Mouse (Mus musculus) limb, embryonic 14.5 days (tissue): ENCODE measurements around the gene Scn5a. TPM values are rescaled to one million over a fixed set of nuclear protein-coding genes. Genes with fewer than 3 reads are reported as not detected.

Experiments used
- ATAC-seq: fragments of 200-750 bp; cut with Nextera tagmentation; 2 replicates; pipeline ENCODE4 v1.8.0; 2017; ENCODE audit warnings: low read depth, moderate number of reproducible peaks, moderate TSS enrichment; ENCODE audit not compliant: low FRiP score
- DNase-seq: peaks from one replicate; pipeline ENCODE4 v3.0.0-alpha.2; 2015; ENCODE audit warnings: low spot score
- H3K27ac ChIP-seq: fragments of 300-500 bp; sonication (generic); replicated peaks from 2 replicates; pipeline ENCODE4 v1.5.1; 2014; ENCODE audit warnings: low read depth, mild to moderate bottlenecking, low read length, moderate library complexity, mixed read lengths
- H3K27me3 ChIP-seq: fragments of 300-500 bp; sonication (generic); 2 replicates; pipeline ENCODE4 v1.6.1; 2014; ENCODE audit warnings: low read length, mixed read lengths; ENCODE audit not compliant: control insufficient read depth, insufficient read depth
- H3K36me3 ChIP-seq: fragments of 300-500 bp; sonication (generic); 2 replicates; pipeline ENCODE4 v1.6.1; 2014; ENCODE audit warnings: mild to moderate bottlenecking, low read length, moderate library complexity, mixed read lengths; ENCODE audit not compliant: control insufficient read depth, insufficient read depth
- H3K4me1 ChIP-seq: fragments of 300-500 bp; sonication (generic); 2 replicates; pipeline ENCODE4 v1.6.1; 2014; ENCODE audit warnings: antibody characterized with exemption, low read length, mixed read lengths; ENCODE audit not compliant: control insufficient read depth, insufficient read depth
- H3K4me2 ChIP-seq: fragments of 300-500 bp; sonication (generic); replicated peaks from 2 replicates; pipeline ENCODE4 v1.6.1; 2014; ENCODE audit warnings: low read depth, mild to moderate bottlenecking, low read length, moderate library complexity; ENCODE audit not compliant: severe bottlenecking
- H3K4me3 ChIP-seq: fragments of 300-500 bp; sonication (generic); replicated peaks from 2 replicates; pipeline ENCODE4 v1.5.1; 2014; ENCODE audit warnings: low read length
- H3K9ac ChIP-seq: fragments of 300-500 bp; sonication (generic); 2 replicates; pipeline ENCODE4 v1.6.1; 2014; ENCODE audit warnings: mild to moderate bottlenecking, low read depth, low read length, moderate library complexity; ENCODE audit not compliant: severe bottlenecking
- H3K9me3 ChIP-seq: fragments of 300-500 bp; sonication (generic); 2 replicates; pipeline ENCODE4 v1.6.1; 2016; ENCODE audit warnings: low read length; ENCODE audit not compliant: control insufficient read depth
- POLR2A ChIP-seq: fragments of 200-500 bp; IDR thresholded peaks from 2 replicates; pipeline ENCODE4 v1.8.0; 2012; ENCODE audit warnings: inconsistent platforms, mild to moderate bottlenecking, moderate library complexity, borderline replicate concordance; ENCODE audit not compliant: insufficient read depth, insufficient read length; ENCODE audit errors: extremely low read depth
- WGBS: fragments of 180-500 bp; shearing (Covaris S2); extraction: QIAGEN DNeasy Blood & Tissue Kit; methylation state at CpG from one replicate; pipeline ENCODE4 v1.1.7; 2014; 5-methylcytosine and 5-hydroxymethylcytosine counted together
- polyA plus RNA-seq, 2 experiments: library from polyadenylated mRNA; depleted of rRNA in 1 of 2; stranded (reverse) in 1 of 2; unstranded in 1 of 2; fragments of >200 nt; fragmentation: Nextera tagmentation in 1 of 2; extraction: Ambion mirVana in 1 of 2; gene quantifications; 2 replicates each; pipeline versions ENCODE4 v1.2.1 to v1.2.3; 2012 to 2014

Scn5a gene
- polyA plus RNA-seq, 2 experiments = 0.10 to 0.35 TPM

GRCm38 (mm10) chr9:119512993-119513392 is 65.8 kb downstream of the Scn5a start:
- no peak overlapping the region for H3K4me2 ChIP-seq
- ATAC-seq (no peak), DNase-seq (no peak)
- no peaks in the 10 kb centered on the region for H3K27me3 ChIP-seq
- H3K9ac ChIP-seq = no peak overlapping the region
- no peaks in the 10 kb centered on the region; the same call in 1 of the 2 replicates for H3K4me1 ChIP-seq
- no peaks in the 10 kb centered on the region for H3K9me3 ChIP-seq
- H3K4me3 ChIP-seq = no peak overlapping the region
- no peak overlapping the region for H3K27ac ChIP-seq
- WGBS = 83% methylated on average over 9 of the region's 9 CpGs
- no peak for TF ChIP-seq POLR2A
- H3K36me3 ChIP-seq = no peaks in the 10 kb centered on the region

- Histone ChIP-seq H3K4me2 (no peak overlapping the region), H3K9me3 (no peaks in the 10 kb centered on the region), H3K9ac (no peak overlapping the region), H3K27ac (no peak overlapping the region), H3K4me1 (no peaks in the 10 kb centered on the region), H3K36me3 (no peaks in the 10 kb centered on the region), H3K27me3 (no peaks in the 10 kb centered on the region), H3K4me3 (no peak overlapping the region)
- DNase-seq = peak; percentile 58
- 39% methylated on average over 6 of the region's 6 CpGs for WGBS
- no peak for TF ChIP-seq POLR2A
- peak; percentile 75 for ATAC-seq
Observed at GRCm38 (mm10) chr9:119510902-119511301, 67.9 kb downstream of the Scn5a start.

- Histone ChIP-seq H3K9ac (no peak overlapping the region), H3K27ac (no peak overlapping the region), H3K9me3 (no peaks in the 10 kb centered on the region), H3K4me3 (no peak overlapping the region), H3K4me1 (no peaks in the 10 kb centered on the region), H3K36me3 (no peaks in the 10 kb centered on the region), H3K27me3 (no peaks in the 10 kb centered on the region), H3K4me2 (no peak overlapping the region)
- DNase-seq (no peak), ATAC-seq (no peak)
- no peak for TF ChIP-seq POLR2A
- 71% methylated on average over 11 of the region's 11 CpGs for WGBS
Observed at GRCm38 (mm10) chr9:119504981-119505658, 73.7 kb downstream of the Scn5a start.

GRCm38 (mm10) chr9:119503613-119504012 is 75.2 kb downstream of the Scn5a start:
- Histone ChIP-seq H3K27ac (no peak overlapping the region), H3K36me3 (no peaks in the 10 kb centered on the region), H3K27me3 (no peaks in the 10 kb centered on the region), H3K4me3 (no peak overlapping the region), H3K4me1 (no peaks in the 10 kb centered on the region), H3K9me3 (no peaks in the 10 kb centered on the region), H3K9ac (no peak overlapping the region), H3K4me2 (no peak overlapping the region)
- DNase-seq (no peak), ATAC-seq (no peak)
- TF ChIP-seq POLR2A = no peak
- WGBS = 91% methylated on average over 9 of the region's 9 CpGs

- Histone ChIP-seq H3K27ac (no peak overlapping the region), H3K4me3 (no peak overlapping the region), H3K4me2 (no peak overlapping the region), H3K4me1 (peaks cover 4% of the 10 kb centered on the region; the same call in 1 of the 2 replicates), H3K9ac (no peak overlapping the region), H3K27me3 (no peaks in the 10 kb centered on the region), H3K36me3 (no peaks in the 10 kb centered on the region), H3K9me3 (no peaks in the 10 kb centered on the region)
- ATAC-seq (no peak), DNase-seq (no peak)
- WGBS = 75% methylated on average over 7 of the region's 7 CpGs
- TF ChIP-seq POLR2A = no peak
Observed at GRCm38 (mm10) chr9:119498885-119499284, 79.9 kb downstream of the Scn5a start.
